Mouse (Mus musculus) MEL (cell line): ENCODE results near the gene Fkbp5.

Experiments
- EP300 ChIP-seq, 2 experiments: IDR thresholded peaks; 2 replicates each; pipeline ENCODE4 v1.6.1; 2011; ENCODE audit warnings: improper control_type of control experiment in 2 of 2, low read length in 2 of 2, low read depth in 1 of 2, mild to moderate bottlenecking in 1 of 2
- MAX ChIP-seq: IDR thresholded peaks from 2 replicates; pipeline ENCODE4 v1.6.1; 2011; ENCODE audit warnings: low read length, improper control_type of control experiment
- NELFE ChIP-seq: IDR thresholded peaks from 2 replicates; pipeline ENCODE4 v1.6.1; 2011; ENCODE audit warnings: low read depth, low read length, improper control_type of control experiment

DNA sequence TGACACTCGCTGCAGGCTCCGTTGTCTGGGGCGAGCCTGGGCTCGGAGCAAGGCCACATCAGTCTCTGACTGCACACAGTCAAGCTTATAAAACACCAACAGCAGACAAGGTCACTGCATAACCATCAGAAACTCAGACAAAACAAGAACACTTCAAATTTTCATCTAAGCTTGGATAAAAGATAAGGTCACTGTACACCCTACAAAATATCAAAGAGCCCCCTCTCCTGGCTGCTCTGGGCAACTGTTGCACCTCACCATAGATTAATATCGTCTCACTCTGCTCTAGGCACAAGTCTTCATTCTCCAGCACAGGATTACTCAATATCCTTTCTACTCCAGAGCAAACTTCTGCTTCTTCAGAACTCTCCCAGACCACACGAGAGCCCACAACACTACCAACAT, 85.4 kb downstream of the Fkbp5 start:
- no peak for TF ChIP-seq NELFE
- TF ChIP-seq MAX: no peak
- no peak for TF ChIP-seq EP300 (IDR thresholded peaks at IDR 0.05; ENCODE audit: low read depth in 1 of 2, low read length in 2 of 2)
